Mouse (Mus musculus) lung, adult 2 months (tissue): ENCODE data around the gene Klhl2.

Experiments used
- CTCF ChIP-seq: fragments of 200-500 bp; IDR thresholded peaks from 2 replicates; pipeline ENCODE4 v1.5.1; 2011; ENCODE audit warnings: mild to moderate bottlenecking, low read length, control low read depth; ENCODE audit not compliant: insufficient read depth
- POLR2A ChIP-seq: fragments of 200-500 bp; IDR thresholded peaks from 2 replicates; pipeline ENCODE4 v1.6.1; 2011; ENCODE audit warnings: low read depth, mild to moderate bottlenecking, control low read depth, low read length, borderline replicate concordance; ENCODE audit errors: extremely low read depth

GRCm38 (mm10) chr8:64723206-64723605, 126.6 kb downstream of the Klhl2 start:
- no peak for TF ChIP-seq POLR2A
- no peak for TF ChIP-seq CTCF
